Mouse (Mus musculus) heart, embryonic 16.5 days (tissue): ENCODE data around the gene Slc4a3. TPM values are rescaled to one million over a fixed set of nuclear protein-coding genes. Genes with fewer than 3 reads are reported as not detected.

Source experiments
- ATAC-seq: fragments of 200-750 bp; cut with Nextera tagmentation; replicated peaks from 2 replicates; pipeline ENCODE4 v1.8.0; 2017; ENCODE audit warnings: moderate number of reproducible peaks; ENCODE audit not compliant: insufficient read depth, low FRiP score; ENCODE audit errors: extremely low read depth
- H3K27ac ChIP-seq: fragments of 300-500 bp; sonication (generic); 2 replicates; pipeline ENCODE4 v1.5.1; 2014; ENCODE audit warnings: mild to moderate bottlenecking, low read length, control low read depth, moderate library complexity
- H3K27me3 ChIP-seq: fragments of 300-500 bp; sonication (generic); 2 replicates; pipeline ENCODE4 v1.6.1; 2014; ENCODE audit warnings: low read length, mixed read lengths; ENCODE audit not compliant: control insufficient read depth, insufficient read depth
- H3K36me3 ChIP-seq: fragments of 300-500 bp; sonication (generic); 2 replicates; pipeline ENCODE4 v1.6.1; 2014; ENCODE audit not compliant: control insufficient read depth, insufficient read depth
- H3K4me1 ChIP-seq: fragments of 300-500 bp; sonication (generic); 2 replicates; pipeline ENCODE4 v1.6.1; 2014; ENCODE audit warnings: low read length, mixed read lengths; ENCODE audit not compliant: control insufficient read depth, insufficient read depth
- H3K4me2 ChIP-seq: fragments of 300-500 bp; sonication (generic); 2 replicates; pipeline ENCODE4 v1.6.1; 2014; ENCODE audit warnings: low read depth, mild to moderate bottlenecking, control low read depth, low read length
- H3K4me3 ChIP-seq: fragments of 300-500 bp; sonication (generic); 2 replicates; pipeline ENCODE4 v1.5.1; 2014; ENCODE audit warnings: mild to moderate bottlenecking, control low read depth, low read length
- H3K9ac ChIP-seq: fragments of 300-500 bp; sonication (generic); 2 replicates; pipeline ENCODE4 v1.6.1; 2014; ENCODE audit warnings: low read length, control low read depth
- H3K9me3 ChIP-seq: fragments of 300-500 bp; sonication (generic); replicated peaks from 2 replicates; pipeline ENCODE4 v1.6.1; 2016; ENCODE audit warnings: low read length; ENCODE audit not compliant: control insufficient read depth
- WGBS: fragments of 180-500 bp; shearing (Covaris S2); extraction: QIAGEN DNeasy Blood & Tissue Kit; methylation state at CpG from one replicate; pipeline ENCODE4 v1.1.7; 2014; 5-methylcytosine and 5-hydroxymethylcytosine counted together
- polyA plus RNA-seq: library from polyadenylated mRNA; unstranded; fragments of >200 nt; fragmentation: Nextera tagmentation; extraction: Ambion mirVana; gene quantifications from 2 replicates; pipeline ENCODE4 v1.2.1, GENCODE M21; 2015

Slc4a3 gene
- polyA plus RNA-seq, 1 experiment from 2014 or later: 33.3 TPM

DNA sequence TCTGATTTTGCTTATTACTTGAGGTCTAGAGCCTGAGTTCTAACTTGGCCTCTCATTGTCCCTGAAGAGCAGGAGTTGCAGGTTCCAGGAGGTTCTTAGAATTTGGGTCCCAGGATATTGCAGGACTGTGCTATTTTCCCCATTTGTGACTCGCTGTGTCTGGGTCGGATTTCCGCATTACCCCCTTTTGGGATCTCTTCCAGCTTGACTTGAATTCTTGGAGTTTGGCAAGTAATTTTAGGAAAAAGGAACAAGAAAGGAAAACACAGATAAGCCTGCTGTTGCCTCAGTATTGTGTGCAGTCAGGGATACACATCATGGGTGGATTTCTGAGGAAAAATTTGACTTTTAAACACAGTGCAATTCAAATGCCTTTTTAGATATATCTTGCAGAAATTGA, 40.7 kb downstream of the Slc4a3 start:
- peaks cover 21% of the 10 kb centered on the region for H3K4me1 ChIP-seq
- ATAC-seq: no peak
- no peak overlapping the region for H3K9ac ChIP-seq
- H3K36me3 ChIP-seq: no peaks in the 10 kb centered on the region
- no peak overlapping the region for H3K4me3 ChIP-seq
- H3K4me2 ChIP-seq: no peak overlapping the region
- H3K9me3 ChIP-seq: no peaks in the 10 kb centered on the region
- H3K27me3 ChIP-seq: no peaks in the 10 kb centered on the region
- WGBS: 70% methylated on average over 3 of the region's 3 CpGs
- no peak overlapping the region for H3K27ac ChIP-seq

DNA sequence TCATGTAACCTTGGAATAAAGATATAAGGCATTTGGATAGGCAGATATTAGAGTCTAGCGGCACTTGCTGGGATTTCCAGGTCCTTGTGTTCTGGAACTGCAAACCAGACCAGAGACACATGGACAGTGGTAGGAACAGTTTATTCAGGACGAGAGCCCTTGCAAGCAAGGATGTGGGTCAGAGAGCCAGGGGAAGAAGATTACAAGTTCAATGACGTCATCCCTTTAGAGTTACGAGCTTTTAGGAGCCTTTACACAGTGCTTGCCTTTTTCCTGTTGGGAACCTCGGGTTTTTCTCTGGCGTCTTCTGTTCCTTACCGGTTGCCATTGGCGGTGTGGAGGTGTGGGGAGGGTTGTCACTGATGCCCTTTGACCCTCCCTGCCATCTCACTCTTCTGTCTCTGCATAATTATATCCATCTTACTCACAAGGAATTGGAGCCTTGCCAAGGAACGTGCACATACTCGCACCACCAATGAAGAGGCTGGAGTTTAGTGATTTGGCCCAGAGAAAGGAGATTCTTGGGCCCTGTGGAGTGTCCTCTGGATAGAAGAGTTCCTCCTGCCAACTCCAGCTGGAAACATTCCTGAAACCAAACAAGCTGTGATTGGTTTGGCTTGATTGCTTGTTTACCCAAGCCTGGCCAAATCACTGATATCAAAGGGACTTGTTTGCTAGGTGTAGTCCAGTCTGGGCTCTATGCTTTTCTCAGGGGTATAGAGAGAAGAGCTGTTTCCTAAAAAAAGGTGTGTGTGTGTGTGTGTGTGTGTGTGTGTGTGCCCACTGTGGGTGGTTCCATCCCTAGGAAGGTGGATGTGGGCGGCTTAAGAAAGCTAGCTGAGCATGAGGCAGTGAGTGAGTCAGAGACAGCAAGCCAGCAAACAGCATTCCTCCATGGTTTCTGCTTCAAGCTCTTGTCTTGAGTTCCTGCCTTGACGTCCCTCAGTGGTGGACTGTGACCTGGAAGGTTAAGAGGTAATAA, 42.0 kb downstream of the Slc4a3 start:
- Histone ChIP-seq H3K4me2 (no peak overlapping the region), H3K36me3 (no peaks in the 10 kb centered on the region), H3K4me3 (no peak overlapping the region), H3K9me3 (no peaks in the 10 kb centered on the region), H3K9ac (no peak overlapping the region), H3K4me1 (peaks cover 21% of the 10 kb centered on the region), H3K27ac (no peak overlapping the region), H3K27me3 (no peaks in the 10 kb centered on the region)
- 48% methylated on average over 12 of the region's 12 CpGs for WGBS
- peak; percentile 33 for ATAC-seq

DNA sequence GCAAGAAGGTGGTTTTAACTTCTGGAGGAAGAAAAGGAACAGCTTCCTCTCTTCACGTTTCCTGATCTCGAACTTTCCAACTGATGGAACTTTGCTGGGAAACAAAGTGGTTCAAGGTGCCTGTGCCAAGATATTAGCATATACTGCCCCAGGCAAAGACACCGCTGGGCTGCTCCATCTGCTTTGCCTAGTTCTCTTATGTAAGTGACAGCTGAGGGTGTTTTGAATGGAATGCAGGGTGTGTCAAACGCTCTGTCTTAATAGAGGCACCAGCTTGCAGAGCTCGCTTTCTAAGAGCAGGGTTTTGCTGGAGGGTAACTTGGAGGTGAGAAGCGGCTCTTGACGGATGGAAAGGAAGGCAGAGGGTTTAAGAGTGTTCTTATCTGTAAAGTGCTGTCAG, 42.8 kb downstream of the Slc4a3 start:
- Histone ChIP-seq H3K27ac (peak overlapping the region; percentile 17; the same call in 1 of the 2 replicates), H3K9ac (no peak overlapping the region)

DNA sequence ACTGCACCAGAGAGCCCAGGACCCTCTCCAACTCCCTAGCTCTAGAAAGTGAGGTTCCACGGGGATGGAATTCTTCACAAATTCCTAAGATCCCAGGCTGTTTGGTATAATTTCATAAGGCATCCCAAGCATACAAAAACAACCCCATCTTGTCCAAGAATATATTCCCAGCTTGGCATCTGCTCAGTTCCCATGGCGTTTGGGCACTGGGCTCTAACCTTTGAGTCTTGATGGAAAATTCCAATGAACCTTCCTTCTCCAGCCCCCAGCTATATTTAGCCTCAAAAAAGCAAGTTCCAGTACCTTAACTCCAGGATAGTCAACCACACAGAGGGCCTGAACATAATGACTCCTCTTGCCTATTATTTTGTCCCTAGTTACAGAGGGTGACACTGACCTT, 43.9 kb downstream of the Slc4a3 start:
- Histone ChIP-seq H3K4me1 (peaks cover 21% of the 10 kb centered on the region), H3K27ac (no peak overlapping the region), H3K36me3 (no peaks in the 10 kb centered on the region), H3K4me2 (no peak overlapping the region), H3K9ac (no peak overlapping the region), H3K4me3 (no peak overlapping the region), H3K27me3 (no peaks in the 10 kb centered on the region), H3K9me3 (no peaks in the 10 kb centered on the region)
- 61% methylated on average over 2 of the region's 2 CpGs for WGBS
- ATAC-seq: no peak

More for the DNA sequence above, 42.8 kb downstream of the Slc4a3 start:
- peaks cover 21% of the 10 kb centered on the region for H3K4me1 ChIP-seq
- 23% methylated on average over 7 of the region's 7 CpGs for WGBS
- H3K27me3 ChIP-seq: no peaks in the 10 kb centered on the region
- no peaks in the 10 kb centered on the region for H3K36me3 ChIP-seq
- H3K4me3 ChIP-seq: no peak overlapping the region
- no peak overlapping the region for H3K4me2 ChIP-seq
- 0 out of 2 replicates have a peak, but pooled peaks have one; percentile 49 for ATAC-seq
- H3K9me3 ChIP-seq: no peaks in the 10 kb centered on the region

GRCm38 (mm10) chr1:75593956-75594355, 47.9 kb downstream of the Slc4a3 start:
- ATAC-seq: no peak
- Histone ChIP-seq H3K4me3 (no peak overlapping the region), H3K27me3 (0 out of 2 replicates have a peak, but pooled peaks cover 3% of the 10 kb centered on the region), H3K4me2 (no peak overlapping the region), H3K9ac (no peak overlapping the region), H3K4me1 (peaks cover 9% of the 10 kb centered on the region; the same call in 1 of the 2 replicates), H3K9me3 (no peaks in the 10 kb centered on the region), H3K27ac (no peak overlapping the region), H3K36me3 (no peaks in the 10 kb centered on the region)
- 87% methylated on average over 7 of the region's 7 CpGs for WGBS

DNA sequence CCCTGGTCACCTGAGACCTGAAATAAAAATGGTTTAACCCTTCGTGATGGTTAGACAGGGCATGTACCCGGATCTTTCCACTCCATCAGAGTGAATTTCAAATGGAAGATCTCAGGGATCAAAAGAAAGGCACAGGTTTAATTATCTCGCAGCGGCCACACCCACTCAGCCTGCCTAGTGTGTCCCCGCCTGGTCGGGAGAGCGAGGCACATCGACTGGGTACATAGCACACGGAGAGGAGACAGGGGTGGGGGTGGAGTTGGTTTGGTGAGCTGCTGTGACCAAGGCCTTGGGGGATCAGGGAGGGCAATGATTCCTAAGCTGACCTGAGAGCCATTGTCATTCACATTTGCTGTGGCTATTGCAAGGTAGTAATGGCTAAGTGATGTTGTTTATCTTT, 48.8 kb downstream of the Slc4a3 start:
- H3K27ac ChIP-seq: no peak overlapping the region
- H3K4me1 ChIP-seq: 0 out of 2 replicates have a peak, but pooled peaks cover 3% of the 10 kb centered on the region
- no peak for ATAC-seq
- H3K4me3 ChIP-seq: no peak overlapping the region
- H3K4me2 ChIP-seq: no peak overlapping the region
- no peak overlapping the region for H3K9ac ChIP-seq
- H3K27me3 ChIP-seq: 0 out of 2 replicates have a peak, but pooled peaks cover 3% of the 10 kb centered on the region
- 50% methylated on average over 9 of the region's 9 CpGs for WGBS
- H3K36me3 ChIP-seq: no peaks in the 10 kb centered on the region
- no peaks in the 10 kb centered on the region for H3K9me3 ChIP-seq

DNA sequence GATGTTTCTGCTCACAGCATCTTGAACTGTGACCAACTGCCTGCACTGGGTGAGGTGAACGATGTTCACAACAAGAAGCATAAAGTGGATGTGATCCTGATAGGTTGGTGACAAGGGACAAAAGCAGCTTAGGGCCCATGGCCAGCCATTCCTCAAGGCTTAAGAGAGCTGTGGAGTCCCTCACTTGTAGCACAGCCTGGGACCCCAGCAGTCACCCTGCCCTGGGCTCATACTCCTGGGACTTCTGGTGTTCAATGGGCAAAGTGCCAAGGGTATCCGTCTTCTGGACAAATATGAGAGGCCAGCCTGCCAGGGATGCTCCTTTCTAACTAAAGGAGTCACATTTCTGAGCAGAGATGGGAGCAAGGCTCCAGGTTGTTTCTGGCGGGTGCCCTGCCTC, 49.9 kb downstream of the Slc4a3 start:
- Histone ChIP-seq H3K4me1 (no peaks in the 10 kb centered on the region), H3K27ac (no peak overlapping the region), H3K9ac (no peak overlapping the region), H3K4me3 (no peak overlapping the region), H3K36me3 (no peaks in the 10 kb centered on the region), H3K27me3 (0 out of 2 replicates have a peak, but pooled peaks cover 6% of the 10 kb centered on the region), H3K9me3 (no peaks in the 10 kb centered on the region), H3K4me2 (no peak overlapping the region)
- no peak for ATAC-seq
- WGBS: 50% methylated on average over 3 of the region's 3 CpGs

- 83% methylated on average over 2 of the region's 2 CpGs for WGBS
- Histone ChIP-seq H3K27ac (no peak overlapping the region), H3K4me3 (no peak overlapping the region), H3K36me3 (no peaks in the 10 kb centered on the region), H3K4me2 (no peak overlapping the region), H3K4me1 (no peaks in the 10 kb centered on the region), H3K9me3 (no peaks in the 10 kb centered on the region), H3K9ac (no peak overlapping the region), H3K27me3 (0 out of 2 replicates have a peak, but pooled peaks cover 6% of the 10 kb centered on the region)
- ATAC-seq: no peak
Measured at GRCm38 (mm10) chr1:75596906-75597305, 50.8 kb downstream of the Slc4a3 start.

- H3K9me3 ChIP-seq: no peaks in the 10 kb centered on the region
- H3K9ac ChIP-seq: no peak overlapping the region
- H3K27ac ChIP-seq: no peak overlapping the region
- no peaks in the 10 kb centered on the region for H3K4me1 ChIP-seq
- ATAC-seq: no peak
- H3K36me3 ChIP-seq: no peaks in the 10 kb centered on the region
- H3K4me3 ChIP-seq: no peak overlapping the region
- no peak overlapping the region for H3K4me2 ChIP-seq
- H3K27me3 ChIP-seq: 0 out of 2 replicates have a peak, but pooled peaks cover 6% of the 10 kb centered on the region
Measured at GRCm38 (mm10) chr1:75597622-75598021, 51.6 kb downstream of the Slc4a3 start.
